Comparison of ENCODE assay signal across 1 mouse cellular context in genomic region chr19:7240782-7241690, GRCm38 (mm10).
TF ChIP-seq lines count a peak whose summit lies in the region.

TSS of gene Naa40 (minus strand) at chr19:7241183.

TF ChIP-seq in CH12.LX, 34 proteins besides CTCF, POLR2A, EP300 and RAD21 (continued from another document):
- TF ChIP-seq E2F4 (IDR thresholded peaks at IDR 0.05; ENCODE audit: insufficient replicate concordance, low read depth, low read length) (peak; percentile 76; the same call in 1 of the 2 replicates), MAZ (IDR thresholded peaks at IDR 0.05; ENCODE audit: low read depth, low read length) (peak; percentile 61), GABPA (IDR thresholded peaks at IDR 0.05; ENCODE audit: insufficient replicate concordance, low read depth, low read length) (no peak), IRF4 (IDR thresholded peaks at IDR 0.05; ENCODE audit: low read depth, low read length) (peak; percentile 32; the same call in 1 of the 2 replicates), NELFE (IDR thresholded peaks at IDR 0.05; ENCODE audit: low read depth, low read length) (peak; percentile 59), ZKSCAN1 (IDR thresholded peaks at IDR 0.05; ENCODE audit: borderline replicate concordance, low read depth, low read length) (no peak), USF1 (IDR thresholded peaks at IDR 0.05; ENCODE audit: low read depth, low read length) (peak; percentile 87), SIN3A (IDR thresholded peaks at IDR 0.05; ENCODE audit: low read length) (peak; percentile 99), USF2 (conservative IDR thresholded peaks at IDR 0.05; ENCODE audit: low read depth, low read length) (peak; percentile 80), CHD2 (IDR thresholded peaks at IDR 0.05; ENCODE audit: low read length) (no peak), TCF12 (IDR thresholded peaks at IDR 0.05; ENCODE audit: low read depth, low read length) (0 out of 2 replicates have a peak, but pooled peaks have one; percentile 43), MAX (IDR thresholded peaks at IDR 0.05; ENCODE audit: low read length) (peak; percentile 55; the same call in 1 of the 2 replicates), NRF1 (IDR thresholded peaks at IDR 0.05; ENCODE audit: low read depth, low read length) (peak; percentile 97), ZNF384 (IDR thresholded peaks at IDR 0.05; ENCODE audit: low read depth, low read length) (no peak), ELF1 (IDR thresholded peaks at IDR 0.05; ENCODE audit: low read depth, low read length) (peak; percentile 88), MAFK (IDR thresholded peaks at IDR 0.05; ENCODE audit: insufficient replicate concordance, low read length) (no peak), RCOR1 (conservative IDR thresholded peaks at IDR 0.05; ENCODE audit: low read depth, low read length) (no peak)
